13 mouse cellular contexts compared by ENCODE assay signal in genomic region chr15:36345413-36345812, GRCm38 (mm10).
DNase-seq lines count a peak whose midpoint lies in the region; ATAC-seq and TF ChIP-seq lines count a peak whose summit lies in the region.
"Had no signal": no experiment of that assay in that cellular context is flagged by ENCODE, and none has a peak within 500 bp of the region (broad histone marks: within the 10 kb centered on the region; RNA-seq: fewer than 3 reads in every experiment).

No protein-coding gene starts in this region.

- peaks cover 4% of the 10 kb centered on the region; the same call in 1 of the 2 replicates for H3K4me1 ChIP-seq in heart, embryonic 10.5 days
- H3K4me1 ChIP-seq in lung, embryonic 14.5 days (ENCODE audit: insufficient read depth) = peaks cover 8% of the 10 kb centered on the region; the same call in 1 of the 2 replicates
- peaks cover 9% of the 10 kb centered on the region for H3K4me1 ChIP-seq in lung, adult 2 months (ENCODE audit: control insufficient read depth, insufficient read depth, low read length)

- no peak overlapping the region for H3K27ac ChIP-seq in heart, embryonic 10.5 days
- no peak overlapping the region for H3K27ac ChIP-seq in lung, embryonic 14.5 days (ENCODE audit: low read depth)

- H3K9me3 ChIP-seq in heart, embryonic 10.5 days = no peaks in the 10 kb centered on the region
- no peaks in the 10 kb centered on the region for H3K9me3 ChIP-seq in lung, embryonic 14.5 days (ENCODE audit: low read depth, low read length)

- no peaks in the 10 kb centered on the region for H3K27me3 ChIP-seq in heart, embryonic 10.5 days (ENCODE audit: insufficient read depth, poor library complexity, severe bottlenecking)
- H3K27me3 ChIP-seq in lung, embryonic 14.5 days (ENCODE audit: insufficient read depth, low read length) = no peaks in the 10 kb centered on the region
- H3K27me3 ChIP-seq: CH12.LX had no signal

- H3K9ac ChIP-seq in lung, embryonic 14.5 days = no peak overlapping the region
- H3K9ac ChIP-seq: liver, postnatal 0 days had no signal

- no peak for TF ChIP-seq POLR2A in lung, adult 2 months (IDR thresholded peaks at IDR 0.05; ENCODE audit: borderline replicate concordance, extremely low read depth, low read depth, low read length)

- peak; percentile 51; the same call in 1 of the 2 replicates for ATAC-seq in lung, embryonic 14.5 days (ENCODE audit: insufficient read depth)
- ATAC-seq: liver, postnatal 0 days had no signal

- peak; percentile 68 for DNase-seq in heart, embryonic 10.5 days (ENCODE audit: low spot score)
- no peak for DNase-seq in heart, postnatal 25 days (ENCODE audit: low spot score)
- DNase-seq in lung, embryonic 14.5 days = peak; percentile 72
- DNase-seq in lung, adult 2 months = no peak
- DNase-seq in lung, postnatal 10 days = peak; percentile 77
- DNase-seq in telencephalon, adult 2 months (ENCODE audit: low read depth, low spot score) = peak; percentile 28
- DNase-seq in adrenal gland, adult 8-10 months = no peak
- DNase-seq in kidney, adult 9 months = no peak
- DNase-seq: liver, postnatal 0 days; thymus, adult 18-20 months had no signal

- H3K4me3 ChIP-seq in heart, embryonic 10.5 days = no peak overlapping the region
- no peak overlapping the region for H3K4me3 ChIP-seq in lung, embryonic 14.5 days (ENCODE audit: low read depth, low read length)
- H3K4me3 ChIP-seq in lung, adult 2 months (replicated peaks; ENCODE audit: extremely low read depth, low read depth, low read length) = no peak overlapping the region
- H3K4me3 ChIP-seq: erythroblast, embryonic 14.5 days; myocyte had no signal

- TF ChIP-seq CTCF in lung, embryonic 14.5 days (IDR thresholded peaks at IDR 0.05; ENCODE audit: low read depth) = no peak
- TF ChIP-seq CTCF in lung, adult 2 months (IDR thresholded peaks at IDR 0.05; ENCODE audit: insufficient read depth, low read length) = no peak

- intact Hi-C loops in heart, postnatal 25 days (cut with DNase I) = no loop called here

- no peak overlapping the region for H3K4me2 ChIP-seq in lung, embryonic 14.5 days

- 75% methylated on average over 4 of the region's 4 CpGs for WGBS in heart, embryonic 10.5 days
- 43% methylated on average over 4 of the region's 4 CpGs for WGBS in lung, embryonic 14.5 days
- 47% methylated on average over 4 of the region's 4 CpGs for WGBS in lung, adult 2 months

- H3K36me3 ChIP-seq in heart, embryonic 10.5 days = no peaks in the 10 kb centered on the region
- H3K36me3 ChIP-seq in lung, embryonic 14.5 days (ENCODE audit: insufficient read depth) = no peaks in the 10 kb centered on the region

Comparison
In these comparisons a context has a peak if more than half of its experiments do, and no peak if none do; other contexts are left out.
1. DNase-seq: peak in heart, embryonic 10.5 days (single experiment), lung, embryonic 14.5 days (single experiment), lung, postnatal 10 days (single experiment) and telencephalon, adult 2 months (single experiment); none in heart, postnatal 25 days (single experiment), lung, adult 2 months (single experiment), adrenal gland, adult 8-10 months (single experiment) and kidney, adult 9 months (single experiment).